Comparison of ENCODE assay signal across 22 mouse cellular contexts in the genomic region with DNA sequence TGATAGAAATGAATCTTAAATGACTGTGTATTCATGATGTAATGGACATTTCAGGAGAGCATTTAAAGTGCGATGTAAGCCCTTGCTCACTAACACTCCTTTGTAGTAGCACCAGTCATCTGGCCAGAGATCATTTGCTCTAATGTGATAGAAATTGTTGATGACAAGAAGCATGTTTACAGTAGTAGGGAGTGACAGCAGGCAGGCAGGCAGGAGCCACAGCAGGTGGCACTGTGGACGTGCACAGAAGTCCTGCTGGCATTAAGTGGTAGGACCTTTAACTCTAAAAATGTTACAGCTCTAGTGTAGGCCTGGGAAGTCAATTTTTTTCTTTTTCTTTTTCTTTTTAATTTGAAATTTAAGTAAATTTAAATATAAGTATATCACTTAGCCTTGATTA. TPM values are rescaled to one million over a fixed set of nuclear protein-coding genes. Genes with fewer than 3 reads are reported as not detected.
DNase-seq lines count a peak whose midpoint lies in the region; ATAC-seq and TF ChIP-seq lines count a peak whose summit lies in the region.
"Had no signal": no experiment of that assay in that cellular context is flagged by ENCODE, and none has a peak within 500 bp of the region (broad histone marks: within the 10 kb centered on the region; RNA-seq: fewer than 3 reads in every experiment).

No protein-coding gene starts in this region.

- no peaks in the 10 kb centered on the region for H3K36me3 ChIP-seq in intestine, embryonic 15.5 days
- no peaks in the 10 kb centered on the region for H3K36me3 ChIP-seq in intestine, embryonic 16.5 days (ENCODE audit: control insufficient read depth, insufficient read depth, low read length)
- no peaks in the 10 kb centered on the region for H3K36me3 ChIP-seq in lung, postnatal 0 days (ENCODE audit: insufficient read depth, low read length)
- no peaks in the 10 kb centered on the region for H3K36me3 ChIP-seq in heart, embryonic 10.5 days
- H3K36me3 ChIP-seq: embryonic facial prominence, embryonic 15.5 days; midbrain, embryonic 12.5 days had no signal

- no peak for TF ChIP-seq EP300 in lung, postnatal 0 days (IDR thresholded peaks at IDR 0.05)

- no peak overlapping the region for H3K4me3 ChIP-seq in intestine, embryonic 15.5 days (replicated peaks)
- no peak overlapping the region for H3K4me3 ChIP-seq in intestine, embryonic 16.5 days (ENCODE audit: low read length)
- no peak overlapping the region for H3K4me3 ChIP-seq in lung, postnatal 0 days (ENCODE audit: low read depth, low read length)
- H3K4me3 ChIP-seq in cortical plate, adult 2 months (ENCODE audit: insufficient read depth, low read length), result no peak overlapping the region
- H3K4me3 ChIP-seq in heart, embryonic 10.5 days, result no peak overlapping the region
- H3K4me3 ChIP-seq: embryonic facial prominence, embryonic 15.5 days; midbrain, embryonic 12.5 days had no signal

- no peak overlapping the region for H3K27ac ChIP-seq in intestine, embryonic 15.5 days
- no peak overlapping the region for H3K27ac ChIP-seq in intestine, embryonic 16.5 days (ENCODE audit: low read length)
- no peak overlapping the region for H3K27ac ChIP-seq in lung, postnatal 0 days (ENCODE audit: low read length)
- no peak overlapping the region for H3K27ac ChIP-seq in cortical plate, adult 2 months (ENCODE audit: insufficient read depth, low read length)
- no peak overlapping the region for H3K27ac ChIP-seq in heart, embryonic 10.5 days
- H3K27ac ChIP-seq: embryonic facial prominence, embryonic 15.5 days; midbrain, embryonic 12.5 days had no signal

- no peak for TF ChIP-seq POLR2A in cortical plate, adult 2 months (IDR thresholded peaks at IDR 0.05; ENCODE audit: extremely low read depth, insufficient read depth, low read length)

- no peak overlapping the region for H3K9ac ChIP-seq in intestine, embryonic 15.5 days
- H3K9ac ChIP-seq in intestine, embryonic 16.5 days (ENCODE audit: low read depth, low read length), result no peak overlapping the region
- no peak overlapping the region for H3K9ac ChIP-seq in lung, postnatal 0 days (replicated peaks; ENCODE audit: low read depth)
- H3K9ac ChIP-seq: embryonic facial prominence, embryonic 15.5 days; liver, postnatal 0 days; midbrain, embryonic 12.5 days had no signal

- H3K9me3 ChIP-seq in intestine, embryonic 15.5 days, result no peaks in the 10 kb centered on the region
- H3K9me3 ChIP-seq in intestine, embryonic 16.5 days (ENCODE audit: control insufficient read depth, low read length), result no peaks in the 10 kb centered on the region
- no peaks in the 10 kb centered on the region for H3K9me3 ChIP-seq in lung, postnatal 0 days (ENCODE audit: low read length)
- H3K9me3 ChIP-seq in heart, embryonic 10.5 days, result no peaks in the 10 kb centered on the region
- H3K9me3 ChIP-seq: embryonic facial prominence, embryonic 15.5 days; midbrain, embryonic 12.5 days had no signal

- no peaks in the 10 kb centered on the region for H3K27me3 ChIP-seq in intestine, embryonic 15.5 days (replicated peaks)
- no peaks in the 10 kb centered on the region for H3K27me3 ChIP-seq in intestine, embryonic 16.5 days (replicated peaks; ENCODE audit: control insufficient read depth, insufficient read depth, low read length)
- H3K27me3 ChIP-seq in lung, postnatal 0 days (replicated peaks; ENCODE audit: insufficient read depth, low read length), result no peaks in the 10 kb centered on the region
- no peaks in the 10 kb centered on the region for H3K27me3 ChIP-seq in heart, embryonic 10.5 days (ENCODE audit: insufficient read depth, poor library complexity, severe bottlenecking)
- H3K27me3 ChIP-seq: embryonic facial prominence, embryonic 15.5 days; midbrain, embryonic 12.5 days had no signal

- H3K4me2 ChIP-seq in intestine, embryonic 15.5 days (replicated peaks), result no peak overlapping the region
- no peak overlapping the region for H3K4me2 ChIP-seq in intestine, embryonic 16.5 days (ENCODE audit: low read depth, low read length)
- H3K4me2 ChIP-seq in lung, postnatal 0 days (replicated peaks; ENCODE audit: low read depth, low read length), result no peak overlapping the region
- H3K4me2 ChIP-seq: embryonic facial prominence, embryonic 15.5 days; midbrain, embryonic 12.5 days had no signal

- WGBS in intestine, embryonic 15.5 days, result 69% methylated on average over 2 of the region's 2 CpGs
- WGBS in intestine, embryonic 16.5 days, result 62% methylated on average over 2 of the region's 2 CpGs
- WGBS in lung, postnatal 0 days, result 57% methylated on average over 2 of the region's 2 CpGs
- WGBS in heart, embryonic 10.5 days, result 48% methylated on average over 2 of the region's 2 CpGs

- 0 out of 2 replicates have a peak, but pooled peaks have one; percentile 41 for ATAC-seq in intestine, embryonic 15.5 days
- ATAC-seq in intestine, embryonic 16.5 days, result no peak
- ATAC-seq in lung, postnatal 0 days, result no peak
- ATAC-seq: liver, postnatal 0 days had no signal

- no peak for DNase-seq in lung, postnatal 0 days (ENCODE audit: low spot score)
- no peak for DNase-seq in lung, postnatal 36 days
- no peak for DNase-seq in thymus, adult 18-20 months
- no peak for DNase-seq in heart, embryonic 10.5 days (ENCODE audit: low spot score)
- DNase-seq: adrenal gland, postnatal 25 days; cerebellum, adult 9-10 months; gastrocnemius, postnatal 25 days; heart, adult 18-20 months; heart, postnatal 4 days; kidney, adult 2 months; kidney, postnatal 14 days; layer of hippocampus, postnatal 36 days; liver, postnatal 0 days; lung, postnatal 10 days; thymus, postnatal 25 days had no signal

- TF ChIP-seq CTCF in lung, postnatal 0 days (IDR thresholded peaks at IDR 0.05), result peak; percentile 32
- 0 out of 2 replicates have a peak, but pooled peaks have one; percentile 2 for TF ChIP-seq CTCF in cortical plate, adult 2 months (IDR thresholded peaks at IDR 0.05; ENCODE audit: extremely low read depth, insufficient read depth, low read length)

- H3K4me1 ChIP-seq in intestine, embryonic 15.5 days (replicated peaks), result no peaks in the 10 kb centered on the region
- H3K4me1 ChIP-seq in intestine, embryonic 16.5 days (ENCODE audit: control insufficient read depth, insufficient read depth, low read length), result no peaks in the 10 kb centered on the region
- H3K4me1 ChIP-seq in lung, postnatal 0 days (ENCODE audit: insufficient read depth, low read depth, low read length), result no peaks in the 10 kb centered on the region
- peaks cover 5% of the 10 kb centered on the region; the same call in 1 of the 2 replicates for H3K4me1 ChIP-seq in cortical plate, adult 2 months (ENCODE audit: control insufficient read depth, insufficient read depth, low read length)
- H3K4me1 ChIP-seq in heart, embryonic 10.5 days, result no peaks in the 10 kb centered on the region; the same call in 1 of the 2 replicates
- H3K4me1 ChIP-seq: embryonic facial prominence, embryonic 15.5 days; midbrain, embryonic 12.5 days had no signal

RNA-seq across cellular contexts. Expression of a gene that starts 56.2 kb away (rescaled TPM):
- 0.11 TPM in 1 of 2 replicates, not detected in the other for polyA plus RNA-seq in intestine, embryonic 15.5 days (2015; fragmentation: Nextera tagmentation; extraction: Ambion mirVana)
- 0.22 and 0.23 TPM in 2 replicates for polyA plus RNA-seq in intestine, embryonic 16.5 days (2015; fragmentation: Nextera tagmentation; extraction: Ambion mirVana)
- 0.02 and 0.08 TPM in 2 replicates for polyA plus RNA-seq in lung, postnatal 0 days (2015; fragmentation: Nextera tagmentation; extraction: Ambion mirVana)
- polyA plus RNA-seq in cortical plate, adult 2 months (2012; rRNA removed), result 383 and 430 TPM in 2 replicates
- 0.08 and 0.21 TPM in 2 replicates for polyA plus RNA-seq in heart, embryonic 10.5 days (2016; fragmentation: Nextera tagmentation; extraction: Ambion mirVana)
- polyA plus RNA-seq: liver, adult 2 months; spleen, adult 2 months had no signal

Comparison
In these comparisons a context has a peak if more than half of its experiments do, and no peak if none do; other contexts are left out.
1. RNA of a gene that starts 56.2 kb away (polyA plus RNA-seq): 383 to 430 TPM in cortical plate, adult 2 months; 0.22 to 0.23 TPM in intestine, embryonic 16.5 days, 0.11 TPM in intestine, embryonic 15.5 days, 0.02 to 0.08 TPM in lung, postnatal 0 days and 0.08 to 0.21 TPM in heart, embryonic 10.5 days; every median in the first group is over 100 times any median in the second.